Mouse (Mus musculus): ENCODE results near the gene H1f0.
"Not testable (repeated sequence)": the region's sequence is repeated elsewhere in the genome, so short reads cannot be mapped to it uniquely, and the experiment has no call there.

Gene H1f0

DNA sequence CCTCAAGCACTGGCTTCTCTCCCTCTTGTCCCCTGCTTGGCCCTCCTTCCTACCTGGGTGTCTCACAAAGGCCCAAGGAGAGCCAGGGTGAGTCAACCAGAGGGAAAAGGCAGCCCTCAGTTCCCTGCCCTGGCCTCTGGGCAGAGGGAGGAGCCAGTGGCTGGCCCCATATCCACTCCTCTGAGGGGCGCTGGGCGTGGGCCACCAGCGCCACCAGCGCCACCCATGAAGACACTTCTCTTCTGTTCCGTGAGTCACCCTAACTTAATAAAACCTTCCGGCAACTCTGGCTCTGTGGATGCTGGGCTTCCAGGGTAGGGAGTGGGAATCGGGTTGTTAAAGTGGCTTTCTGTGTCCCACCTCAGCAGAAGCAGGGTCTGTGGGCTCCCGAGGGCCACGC is 22.7 kb upstream of the H1f0 start:
- DNase-seq, result no peak

DNA sequence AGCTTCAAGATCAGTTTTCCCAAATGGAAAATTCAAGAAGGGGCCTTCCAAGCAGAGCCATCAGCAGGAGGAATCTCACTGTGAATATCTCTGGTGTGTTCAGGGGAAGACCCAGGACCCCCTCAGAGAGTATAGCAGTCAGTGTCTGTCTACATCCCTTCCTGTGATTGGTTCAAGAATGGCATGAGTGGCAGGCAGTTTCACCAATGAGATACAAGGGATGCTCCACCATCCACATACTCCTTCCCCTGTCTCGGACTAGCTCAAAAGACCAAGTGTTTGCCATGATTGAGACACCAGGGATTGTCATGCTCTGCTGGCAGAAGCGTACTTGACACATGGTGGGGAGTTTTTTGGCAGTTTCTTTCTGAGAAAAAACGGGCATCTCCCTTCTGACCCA is 21.6 kb upstream of the H1f0 start:
- DNase-seq, result no peak

DNA sequence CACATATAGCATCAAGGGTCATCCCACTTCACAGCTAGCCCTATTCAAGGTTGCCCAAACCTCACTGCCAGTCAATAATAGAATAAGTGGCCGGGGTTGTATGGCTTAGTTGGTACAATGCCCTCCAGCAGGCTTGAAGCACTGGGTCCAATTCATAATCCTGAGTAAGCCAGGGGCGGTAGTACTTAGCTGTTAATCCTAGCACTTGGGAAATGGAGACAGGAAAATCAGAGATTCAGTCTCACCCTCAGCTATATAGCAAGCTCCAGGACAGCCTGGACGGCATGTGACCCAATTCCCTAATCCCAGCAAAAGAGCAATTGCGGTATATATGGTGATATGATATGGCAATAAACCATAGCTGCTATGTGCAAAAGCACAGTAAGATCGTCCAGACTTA is 21.2 kb upstream of the H1f0 start:
- DNase-seq, result no peak

DNA sequence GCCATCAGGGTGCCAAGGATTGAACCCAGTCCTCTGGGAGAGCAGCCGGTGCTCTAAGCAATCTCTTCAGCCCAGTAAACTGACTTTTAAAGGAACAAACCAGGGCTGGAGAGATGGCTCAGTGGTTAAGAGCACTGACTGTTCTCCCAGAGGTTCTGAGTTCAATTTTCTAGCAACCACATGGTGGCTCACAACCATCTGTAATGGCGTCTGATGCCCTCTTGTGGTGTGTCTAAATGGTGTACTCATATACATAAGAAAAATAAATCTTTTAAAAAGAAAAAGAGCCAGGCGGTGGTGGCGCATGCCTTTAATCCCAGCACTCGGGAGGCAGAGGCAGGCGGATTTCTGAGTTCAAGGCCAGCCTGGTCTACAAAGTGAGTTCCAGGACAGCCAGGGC is 20.4 kb upstream of the H1f0 start:
- DNase-seq, result not testable (repeated sequence)

DNA sequence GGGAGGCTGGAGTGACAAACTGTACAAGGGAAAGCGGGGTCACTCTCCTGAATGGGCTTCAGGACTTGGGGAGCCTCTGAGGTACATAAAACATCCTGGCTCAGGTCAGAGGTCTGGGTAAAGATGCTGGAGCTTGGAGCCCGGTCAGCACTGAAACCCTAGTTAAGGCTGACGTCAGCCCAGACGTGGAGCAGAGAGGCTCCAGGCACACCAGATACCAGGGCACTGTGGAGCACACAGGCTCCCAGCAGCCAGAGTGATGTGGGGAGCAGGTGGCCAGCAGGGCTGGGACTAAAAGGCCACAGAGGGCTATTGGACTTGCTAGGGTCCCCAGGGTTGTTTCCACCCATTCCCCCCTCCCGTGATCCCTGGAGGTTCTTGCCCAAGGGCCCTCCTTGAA is 18.5 kb upstream of the H1f0 start:
- DNase-seq, result no peak

DNA sequence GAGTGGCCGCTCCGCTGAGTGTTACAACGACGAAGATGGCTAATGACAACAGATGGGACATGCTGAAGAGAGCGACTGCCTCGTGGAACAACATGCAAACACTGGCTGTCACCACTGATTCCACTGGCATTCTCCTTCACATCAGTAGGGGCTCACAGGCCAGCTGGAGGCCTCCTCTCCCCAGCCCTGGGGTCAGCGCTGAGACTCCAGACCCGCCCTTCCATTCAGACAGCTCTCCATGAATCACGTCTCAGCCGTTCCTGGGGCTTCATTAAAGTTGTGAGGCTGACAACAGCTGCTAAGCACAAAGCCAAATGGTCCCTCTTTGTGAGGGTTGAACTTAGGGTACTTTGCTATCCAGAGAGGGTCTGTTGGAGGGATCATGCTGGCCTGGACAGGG is 16.7 kb upstream of the H1f0 start:
- DNase-seq, result no peak

DNA sequence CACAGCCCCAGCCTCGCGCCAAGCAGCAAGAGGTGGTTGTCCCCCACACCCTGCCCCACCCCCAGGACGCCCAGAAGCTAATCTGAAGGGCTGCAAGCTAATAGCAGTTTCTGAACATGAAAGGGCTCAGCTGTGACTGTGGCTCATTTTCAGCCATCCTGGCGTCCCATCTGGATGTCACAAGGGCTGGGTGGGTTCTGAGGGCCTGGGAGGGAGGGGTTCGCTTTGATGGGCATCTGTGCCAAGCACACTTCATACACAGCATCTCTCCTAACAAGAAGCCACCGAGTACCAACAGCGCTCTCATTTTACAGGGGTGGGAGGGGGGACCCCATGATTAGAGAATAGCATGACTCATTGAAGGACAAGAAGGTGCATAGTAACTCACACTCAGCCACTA is 14.9 kb upstream of the H1f0 start:
- DNase-seq, result no peak

DNA sequence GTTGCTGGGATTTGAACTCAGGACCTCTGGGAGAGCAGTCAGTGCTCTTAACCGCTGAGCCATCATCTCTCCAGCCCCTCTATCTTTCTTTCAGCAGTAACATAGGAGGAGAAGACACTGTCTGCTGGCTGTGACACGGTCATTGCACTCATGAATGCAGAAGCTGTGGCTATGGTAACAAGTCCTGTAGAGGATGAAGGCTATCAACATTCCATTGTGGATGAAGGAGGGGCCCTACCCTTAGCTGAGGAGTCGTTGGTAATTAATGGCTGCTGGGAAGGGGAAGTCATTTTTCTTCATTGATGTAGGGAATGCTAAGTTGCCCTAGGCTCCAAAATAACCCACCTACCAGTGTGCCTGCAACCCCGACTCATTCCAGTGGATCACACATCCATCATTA is 10.1 kb upstream of the H1f0 start:
- no peak for DNase-seq

DNA sequence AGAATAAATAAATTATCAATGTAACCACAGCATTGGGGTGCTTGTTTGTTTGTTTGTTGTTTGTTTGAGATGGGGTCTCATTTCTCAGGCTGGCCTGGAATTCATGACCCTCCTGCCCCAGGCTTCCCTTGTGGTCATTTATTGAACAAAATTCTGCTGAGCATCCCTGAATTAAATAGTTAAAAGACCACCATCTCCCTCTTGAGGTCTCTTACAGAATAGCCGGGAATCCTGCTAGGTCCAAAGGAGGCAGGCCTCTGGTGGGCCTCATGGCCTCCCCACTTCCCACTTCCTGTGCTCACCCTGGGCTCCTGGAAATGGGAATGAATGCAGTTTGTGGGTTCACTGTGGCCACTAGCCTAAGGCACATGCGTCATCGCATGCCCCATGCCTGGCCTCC is 9.4 kb upstream of the H1f0 start:
- DNase-seq, result no peak

DNA sequence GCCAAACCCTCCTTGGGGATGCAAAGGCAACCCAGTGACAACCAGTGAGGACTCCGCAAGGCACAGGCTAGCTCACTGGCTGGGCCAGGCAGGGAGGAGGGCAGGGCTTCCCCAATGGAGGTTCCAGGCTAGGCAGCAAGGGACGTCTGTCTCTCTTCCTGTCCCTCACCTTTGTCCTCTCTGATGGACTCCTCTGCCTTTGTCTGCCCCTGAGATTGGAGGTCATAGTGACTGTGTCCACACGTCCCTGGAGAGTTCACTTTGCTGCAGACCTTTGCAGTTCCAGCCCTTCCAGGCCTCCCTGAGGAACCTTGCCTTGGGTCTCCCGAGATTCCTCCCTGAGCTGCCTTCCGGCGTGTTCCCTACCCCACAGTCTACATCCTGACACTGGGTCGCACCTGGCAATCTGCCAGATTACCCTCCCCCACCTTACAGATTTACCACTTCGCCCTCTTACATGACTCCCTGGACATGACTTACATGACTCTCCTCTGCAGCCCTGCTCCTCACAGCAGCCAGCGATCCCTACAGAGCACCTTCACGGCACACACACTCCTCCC is 5.5 kb upstream of the H1f0 start:
- peak; percentile 31 for DNase-seq

DNA sequence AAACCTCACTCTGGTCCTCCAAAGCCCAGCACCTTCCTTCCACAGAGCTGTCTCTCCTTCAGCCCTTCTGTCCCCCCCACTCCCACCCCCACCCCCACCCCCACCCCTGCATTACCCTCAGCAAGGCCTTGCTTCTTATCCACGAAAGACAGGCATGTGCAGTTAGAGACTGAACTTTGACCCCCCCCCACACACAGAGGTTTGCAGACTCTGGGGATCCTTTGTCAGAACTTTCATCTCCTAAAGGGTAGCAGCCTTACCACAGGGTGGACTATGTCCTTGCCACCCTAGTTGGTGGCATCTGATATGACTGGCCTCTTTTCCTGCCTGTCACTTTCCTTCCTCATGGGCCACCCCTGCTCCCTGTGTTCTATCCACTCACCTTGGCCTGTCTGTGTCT is 4.9 kb upstream of the H1f0 start:
- no peak for DNase-seq

DNA sequence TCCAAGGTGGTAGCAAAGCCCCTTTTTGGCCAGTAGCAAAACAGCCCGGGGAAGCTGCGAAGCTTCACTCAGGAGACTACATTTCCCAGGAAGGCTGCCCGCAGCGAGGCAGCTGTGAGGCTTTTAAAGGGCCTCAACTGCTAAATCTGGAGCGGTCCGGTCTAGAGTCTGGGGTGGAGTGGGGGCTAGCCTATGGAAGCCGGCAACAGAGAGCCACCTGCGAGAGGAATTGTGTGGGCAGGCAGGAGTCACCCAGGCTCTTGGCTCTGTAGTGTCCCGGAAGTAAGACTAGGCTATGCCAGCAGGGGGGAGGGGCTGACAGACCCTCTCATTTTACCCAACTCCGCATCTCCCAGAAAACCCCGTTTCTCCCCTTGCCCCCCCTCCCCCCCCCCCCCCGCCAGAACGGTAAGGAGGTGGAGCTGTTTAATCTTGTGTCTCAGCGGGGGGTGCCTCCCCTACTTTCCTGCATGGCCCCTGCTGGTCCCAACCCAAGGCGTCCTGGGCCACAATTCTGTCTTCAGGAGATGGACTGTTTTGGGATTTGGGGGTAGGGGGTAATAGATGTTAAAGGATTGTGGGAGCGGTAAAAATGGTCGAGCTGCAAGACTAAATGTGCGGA is 2.5 kb upstream of the H1f0 start:
- DNase-seq, result no peak

DNA sequence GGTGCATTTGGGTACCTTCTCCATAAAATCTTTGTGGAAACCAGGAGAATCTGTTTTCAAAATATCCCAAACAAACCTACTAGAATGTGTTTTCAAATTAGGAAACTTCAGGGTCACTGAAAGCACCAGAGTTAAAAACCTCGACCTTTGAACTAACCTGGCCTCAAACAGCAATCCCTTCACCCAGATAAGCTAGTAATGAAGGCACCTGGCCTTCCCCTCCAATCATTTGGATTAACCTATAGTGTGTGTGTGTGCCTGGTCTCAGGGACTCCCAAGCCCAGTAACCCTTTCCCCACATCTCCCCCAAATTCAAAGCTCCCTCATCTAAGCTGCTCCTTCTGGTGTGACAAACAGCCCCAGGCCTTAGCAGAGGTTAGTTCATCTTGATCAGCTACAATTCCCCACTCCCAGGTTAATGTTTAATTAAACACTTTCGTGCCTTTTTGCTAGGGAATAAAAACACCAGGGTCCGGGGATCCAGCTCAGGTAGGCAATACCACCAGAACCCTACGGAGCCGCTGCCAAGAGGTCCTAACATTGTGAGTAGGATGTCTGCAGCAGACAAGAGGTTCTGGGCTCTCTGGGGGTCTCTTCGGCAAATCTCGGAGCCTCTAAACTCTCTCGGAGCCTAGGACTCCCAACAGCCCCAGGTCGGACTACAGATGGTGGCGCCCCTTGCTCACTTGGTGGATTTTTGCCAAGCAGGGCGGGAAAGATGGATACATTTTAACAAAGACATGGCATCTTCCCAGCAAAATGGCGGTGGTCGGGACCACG is 1.5 kb upstream of the H1f0 start:
- DNase-seq, result peak; percentile 38

DNA sequence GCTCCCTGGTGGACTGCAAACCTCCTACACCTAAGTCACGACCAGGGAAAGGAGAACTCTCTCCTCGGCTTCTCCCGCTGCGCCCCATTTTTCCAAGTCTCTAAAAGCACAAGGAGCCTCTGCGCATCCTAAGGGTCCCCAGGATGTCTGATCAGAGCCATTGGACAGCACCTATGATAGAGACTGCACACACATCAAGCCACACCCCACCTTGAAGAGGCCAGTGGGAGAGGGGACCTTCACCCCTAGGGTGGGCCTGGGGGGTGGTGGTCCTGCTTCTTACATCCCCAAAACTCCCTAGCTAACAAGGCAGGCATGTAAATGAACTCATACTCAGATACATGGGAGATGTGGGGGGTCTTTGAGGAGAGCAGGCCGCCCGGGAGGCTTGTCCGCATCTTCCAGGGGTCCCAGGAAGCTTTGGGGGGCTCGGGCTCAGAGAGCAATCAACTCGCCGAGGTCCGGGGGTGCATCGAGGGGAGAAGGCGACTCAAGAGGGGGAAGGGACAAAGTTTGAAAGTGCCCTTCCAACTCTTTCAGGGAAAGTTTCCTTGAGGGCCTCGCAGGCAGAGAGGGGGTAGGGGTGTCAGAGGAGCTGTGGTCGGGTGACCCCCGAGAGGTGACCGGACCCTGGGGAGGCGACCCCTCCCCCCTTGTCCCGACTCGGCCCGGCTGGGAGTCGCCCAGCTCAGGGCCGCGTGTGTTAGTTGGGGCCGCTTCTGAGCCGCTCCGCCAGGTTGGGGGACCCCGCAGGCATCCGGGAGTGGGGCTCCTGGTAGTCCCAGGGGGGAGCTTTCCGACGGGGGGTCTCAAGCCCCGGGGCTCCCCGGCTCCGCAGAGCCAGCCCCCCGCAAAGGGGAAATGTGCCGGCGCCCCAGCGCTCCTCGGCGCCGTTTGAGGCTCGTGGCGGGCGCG is 702 bp upstream of the H1f0 start:
- peak; percentile 55 for DNase-seq

DNA sequence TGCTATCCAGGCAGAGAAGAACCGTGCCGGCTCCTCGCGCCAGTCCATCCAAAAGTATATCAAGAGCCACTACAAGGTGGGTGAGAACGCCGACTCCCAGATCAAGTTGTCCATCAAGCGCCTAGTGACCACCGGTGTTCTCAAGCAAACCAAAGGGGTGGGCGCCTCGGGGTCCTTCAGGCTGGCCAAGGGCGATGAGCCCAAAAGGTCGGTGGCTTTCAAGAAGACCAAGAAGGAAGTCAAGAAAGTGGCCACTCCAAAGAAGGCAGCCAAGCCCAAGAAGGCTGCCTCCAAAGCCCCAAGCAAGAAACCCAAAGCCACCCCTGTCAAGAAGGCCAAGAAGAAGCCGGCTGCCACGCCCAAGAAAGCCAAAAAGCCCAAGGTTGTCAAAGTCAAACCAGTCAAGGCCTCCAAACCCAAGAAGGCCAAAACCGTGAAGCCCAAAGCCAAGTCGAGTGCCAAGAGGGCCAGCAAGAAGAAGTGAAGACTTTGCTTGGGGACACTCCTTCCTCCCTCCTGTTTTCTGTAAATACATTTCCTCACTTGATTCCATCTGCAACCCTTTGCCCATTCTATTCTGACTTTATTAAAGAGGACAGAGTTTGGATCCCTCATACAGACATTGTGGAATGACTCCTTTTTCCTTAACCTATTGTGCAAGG is 704 bp downstream of the H1f0 start:
- DNase-seq, result no peak

DNA sequence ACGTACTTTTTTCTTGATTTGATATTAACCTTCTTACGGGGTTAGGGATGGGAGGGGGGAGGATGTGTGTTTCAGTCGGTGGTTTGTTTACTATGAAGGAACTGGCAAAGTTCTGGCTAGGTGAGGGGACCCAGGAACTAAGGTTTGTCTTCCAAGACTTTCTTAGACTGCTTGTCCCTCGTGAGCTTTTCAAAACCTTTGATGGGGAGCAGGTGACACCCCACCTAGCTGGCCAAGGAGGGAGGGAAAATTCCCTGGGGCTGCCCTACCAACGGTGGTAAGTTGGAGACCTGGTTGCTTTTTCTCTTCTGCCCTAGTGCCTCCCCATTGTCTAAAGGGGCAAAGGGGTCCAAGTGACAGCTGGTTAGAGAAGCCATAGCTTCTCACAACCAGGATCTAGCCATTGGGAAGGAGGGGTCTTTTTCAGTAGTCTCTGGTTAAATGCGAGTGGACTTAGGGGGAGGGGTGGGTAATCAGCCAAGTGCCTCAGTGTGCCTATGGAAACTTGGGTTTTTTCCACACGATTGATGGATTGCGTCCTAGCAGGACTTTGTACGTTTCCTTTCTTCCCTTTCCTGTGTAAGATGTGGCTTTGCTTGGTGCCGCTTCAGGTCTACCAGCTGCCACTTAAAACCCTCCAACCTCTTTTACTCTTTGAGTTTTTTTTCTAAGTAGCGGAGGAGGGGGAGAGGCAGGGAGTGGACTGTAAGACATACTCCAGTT is 1.4 kb downstream of the H1f0 start:
- peak; percentile 29 for DNase-seq

DNA sequence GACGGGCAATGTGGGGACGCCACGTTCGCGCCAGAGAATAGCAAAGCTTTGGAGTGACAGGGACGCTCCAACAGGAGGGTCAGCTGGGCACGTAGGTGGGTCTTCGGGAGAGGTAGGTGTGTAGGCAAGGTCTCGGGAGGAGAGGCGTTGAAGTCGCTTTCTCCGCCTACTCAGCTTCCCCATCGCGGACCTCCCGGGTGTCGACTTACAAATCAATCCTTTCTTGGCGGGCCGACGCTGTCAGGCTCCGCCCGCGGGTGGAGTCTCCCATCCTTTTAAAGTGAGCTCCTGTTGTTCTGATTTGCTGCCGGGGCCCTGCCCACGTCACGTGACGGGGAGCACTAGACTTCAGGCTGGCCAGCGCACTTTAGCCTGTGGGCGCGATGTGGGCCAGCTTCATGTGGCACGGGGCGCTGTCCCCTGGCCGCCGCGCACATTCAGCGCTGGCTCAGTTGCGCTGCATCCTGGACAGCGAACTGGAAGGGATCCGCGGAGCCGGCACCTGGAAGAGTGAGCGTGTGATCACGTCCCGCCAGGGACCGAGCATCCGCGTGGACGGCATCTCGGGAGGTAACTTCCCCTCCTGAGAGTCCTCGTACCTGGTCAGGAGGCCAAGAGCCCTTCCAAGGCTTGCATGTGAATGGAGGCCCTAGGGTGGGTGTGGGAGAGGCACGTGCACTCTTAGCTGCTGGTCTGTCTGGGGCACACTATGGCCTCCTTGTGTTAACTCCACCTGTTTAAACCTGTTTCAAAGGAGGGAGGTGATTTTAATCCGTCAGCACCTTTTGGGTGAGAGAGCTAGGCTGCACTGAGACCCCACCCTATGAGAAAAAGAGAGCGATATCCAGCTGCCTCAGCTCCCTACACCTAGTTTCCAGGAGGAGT is 2.5 kb downstream of the H1f0 start:
- peak; percentile 94 for DNase-seq

DNA sequence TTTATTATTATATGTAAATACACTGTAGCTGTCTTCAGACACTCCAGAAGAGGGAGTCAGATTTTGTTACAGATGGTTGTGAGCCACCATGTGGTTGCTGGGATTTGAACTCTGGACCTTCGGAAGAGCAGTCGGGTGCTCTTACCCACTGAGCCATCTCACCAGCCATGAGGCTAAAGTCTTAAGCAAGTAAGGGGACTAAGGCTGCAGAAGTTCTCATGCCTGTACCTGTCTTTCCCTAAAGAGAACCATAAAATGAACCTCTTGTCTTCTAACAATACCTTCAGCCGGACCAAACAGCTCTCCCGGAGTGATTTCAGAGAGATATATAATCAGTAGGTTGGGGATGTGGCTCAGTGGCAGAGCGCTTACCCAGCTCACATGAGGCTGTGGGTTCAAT is 3.7 kb downstream of the H1f0 start:
- not testable (repeated sequence) for DNase-seq

DNA sequence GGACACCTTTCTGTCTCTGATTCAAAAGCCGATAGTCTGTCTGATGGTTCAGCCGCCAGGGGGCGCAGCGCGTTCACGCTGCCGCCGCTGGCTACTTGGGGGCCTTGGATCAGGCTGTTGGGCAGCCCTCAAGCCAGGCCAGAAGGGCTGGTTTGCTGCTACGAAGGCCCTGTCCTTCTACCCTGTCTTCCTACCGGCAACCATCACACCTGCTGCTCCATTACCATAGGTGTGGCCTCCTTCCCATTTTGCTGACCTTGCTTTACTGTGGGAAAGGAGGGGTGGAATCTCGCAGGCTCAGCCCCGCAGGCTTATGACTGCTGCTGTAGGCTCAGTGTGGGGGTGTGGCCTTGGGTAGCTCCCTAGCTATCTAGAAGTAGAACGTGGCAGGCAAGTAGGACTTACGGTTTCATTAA is 9.7 kb downstream of the H1f0 start:
- DNase-seq, result peak; percentile 82

DNA sequence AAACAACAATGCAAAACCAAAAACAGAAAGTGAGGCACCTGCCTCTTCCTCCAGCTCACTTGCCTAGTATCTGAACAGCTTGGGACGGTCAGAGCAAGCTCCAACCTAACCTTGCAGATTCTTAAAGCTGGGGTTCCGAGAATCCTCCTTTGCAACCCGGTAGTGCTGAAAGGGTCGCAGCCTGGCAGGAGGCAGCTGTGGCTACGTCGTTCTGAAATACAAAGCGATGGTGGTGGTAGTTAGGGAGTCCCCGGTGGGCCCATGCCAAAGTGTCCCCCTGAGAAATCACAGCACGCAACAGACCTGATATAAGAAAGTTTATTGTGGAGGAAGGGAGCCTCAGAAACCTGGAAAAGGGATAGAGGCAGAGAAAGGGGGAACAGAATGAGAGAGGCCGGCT is 10.1 kb downstream of the H1f0 start:
- no peak for DNase-seq

DNA sequence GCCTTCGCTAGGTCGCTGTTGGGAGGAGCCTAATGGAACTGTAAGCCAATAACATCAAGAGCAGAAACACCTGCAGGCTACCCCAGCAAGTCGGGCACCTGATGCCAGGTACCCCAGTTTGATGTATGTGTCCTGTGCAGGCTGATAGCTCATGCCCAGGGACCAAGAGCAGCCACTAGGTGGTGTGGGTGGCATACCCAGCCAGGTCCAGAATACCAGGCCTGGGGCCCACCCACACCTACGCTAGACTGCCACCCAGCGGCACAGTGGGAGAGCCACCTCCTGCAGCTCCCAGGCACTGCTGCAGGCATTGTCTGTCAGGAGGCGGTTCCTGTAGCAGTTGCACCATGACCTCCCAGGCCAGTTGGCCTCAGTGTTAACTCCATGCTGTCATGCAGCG is 10.6 kb downstream of the H1f0 start:
- DNase-seq, result peak; percentile 91
